Mouse (Mus musculus): ENCODE data around the gene Cecr2. TPM values are rescaled to one million over a fixed set of nuclear protein-coding genes. Genes with fewer than 3 reads are reported as not detected.
"Not testable (repeated sequence)": the region's sequence is repeated elsewhere in the genome, so short reads cannot be mapped to it uniquely, and the experiment has no call there.

Cecr2 gene
- total RNA-seq, 2 experiments from 2014 or later = 10.2 to 11.0 TPM

GRCm38 (mm10) chr6:120798905-120799304 is 132.7 kb downstream of the Cecr2 start:
- no peak for DNase-seq
- intact Hi-C loops (cut with DNase I; ENCODE audit: low total_unique reads) = no loop called here

GRCm38 (mm10) chr6:120799581-120800041 is 133.4 kb downstream of the Cecr2 start:
- intact Hi-C loops (cut with DNase I; ENCODE audit: low total_unique reads) = no loop called here
- no peak for DNase-seq

- DNase-seq = no peak
- intact Hi-C loops (cut with DNase I; ENCODE audit: low total_unique reads) = no loop called here
Observed at GRCm38 (mm10) chr6:120806999-120807737, 141.0 kb downstream of the Cecr2 start.

- intact Hi-C loops (cut with DNase I; ENCODE audit: low total_unique reads) = no loop called here
- no peak for DNase-seq
Observed at GRCm38 (mm10) chr6:120807738-120808081, 141.5 kb downstream of the Cecr2 start.

- DNase-seq; intact Hi-C loops (cut with DNase I; ENCODE audit: low total_unique reads): not testable (repeated sequence)
Observed at GRCm38 (mm10) chr6:120811999-120812398, 145.8 kb downstream of the Cecr2 start.

- intact Hi-C loops (cut with DNase I; ENCODE audit: low total_unique reads) = loop anchor here (5.0 kb wide), 1 partner anchor 47 kb away; the partner anchor contains the start of gene Slc25a18
- no peak for DNase-seq
Observed at GRCm38 (mm10) chr6:120819294-120819693, 153.1 kb downstream of the Cecr2 start.

GRCm38 (mm10) chr6:120820144-120820543 is 154.0 kb downstream of the Cecr2 start:
- intact Hi-C loops (cut with DNase I; ENCODE audit: low total_unique reads) = no loop called here
- no peak for DNase-seq

Small RNA genes lying within 50 kb of the gene (microRNA-seq; reads per million reads assigned to microRNA genes)
- 0 reads per million in 2 experiments for gene Gm25193

Other genes starting within 250 kb of the Cecr2 start
- 1 to 10 TPM; 2.1 to 3.3 TPM for gene Il17ra, start 203.1 kb upstream of the Cecr2 start, total RNA-seq (2021)
- under 1 TPM in 1 of 2 experiments, not detected in 1; 0.04 TPM for gene Tmem121b, start 172.6 kb upstream of the Cecr2 start, total RNA-seq (2021)
- gene Hdhd5, start 135.1 kb upstream of the Cecr2 start, total RNA-seq (2021) = 10 to 100 TPM; 21.0 to 25.2 TPM
- under 1 TPM; 0.10 to 0.11 TPM for gene Slc25a18, start 107.2 kb downstream of the Cecr2 start, total RNA-seq (2021)
- gene Atp6v1e1, start 156.4 kb downstream of the Cecr2 start, total RNA-seq (2021) = 100 to 1,000 TPM; 124 to 125 TPM
- 10 to 100 TPM; 44.3 to 49.2 TPM for gene Bcl2l13, start 169.8 kb downstream of the Cecr2 start, total RNA-seq (2021)